Comparison of ENCODE assay signal across 10 mouse cellular contexts in the genomic region with DNA sequence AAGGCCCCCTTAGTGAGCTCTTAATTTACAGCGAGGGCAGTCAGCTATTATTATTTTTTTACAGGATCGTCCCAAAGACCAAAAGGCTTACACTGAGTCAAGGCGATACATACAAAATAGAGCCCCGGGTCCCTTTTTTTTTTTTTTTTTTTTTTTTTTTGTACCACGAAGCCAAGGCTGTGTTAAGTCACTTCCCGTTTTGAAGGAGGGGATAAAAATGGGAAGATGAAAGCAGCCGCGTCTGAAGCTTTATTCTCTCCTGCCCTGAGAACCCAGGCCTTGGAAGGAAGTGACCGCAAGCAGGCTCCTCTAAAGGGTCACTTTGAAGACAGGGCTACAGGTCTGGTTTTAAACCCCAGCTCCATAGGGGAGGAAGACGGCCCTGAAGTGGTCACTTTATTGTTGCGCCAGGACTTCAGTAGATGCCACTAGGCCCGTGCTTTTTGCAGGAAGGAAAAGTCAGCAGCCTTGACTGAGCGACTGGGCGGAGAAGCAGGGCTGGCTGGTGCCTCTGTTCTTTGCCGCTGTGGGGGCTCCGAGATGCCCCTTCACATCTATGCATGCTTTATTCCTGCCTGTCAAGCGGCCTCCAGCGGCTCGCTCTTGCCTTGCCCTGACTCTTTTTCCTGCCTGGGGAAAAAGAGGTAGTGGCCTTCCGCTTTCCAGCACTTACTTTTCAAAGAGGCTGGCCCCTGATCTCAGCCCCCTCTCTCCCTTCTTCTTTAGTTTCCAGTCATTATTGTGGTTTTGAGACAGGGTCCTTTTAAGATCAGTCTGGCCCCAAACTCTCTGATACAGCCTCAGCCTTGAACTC. TPM values are rescaled to one million over a fixed set of nuclear protein-coding genes. Genes with fewer than 3 reads are reported as not detected.
DNase-seq lines count a peak whose midpoint lies in the region; ATAC-seq and TF ChIP-seq lines count a peak whose summit lies in the region.
"Had no signal": no experiment of that assay in that cellular context is flagged by ENCODE, and none has a peak within 500 bp of the region (broad histone marks: within the 10 kb centered on the region; RNA-seq: fewer than 3 reads in every experiment).

No protein-coding gene starts in this region.

- 13% methylated on average over 20 of the region's 20 CpGs for WGBS in forebrain, embryonic 12.5 days
- WGBS in forebrain, embryonic 15.5 days: 16% methylated on average over 20 of the region's 20 CpGs
- 10% methylated on average over 20 of the region's 20 CpGs for WGBS in spleen, adult 2 months
- WGBS in limb, embryonic 12.5 days: 19% methylated on average over 20 of the region's 20 CpGs

- H3K36me3 ChIP-seq in forebrain, embryonic 12.5 days (replicated peaks): no peaks in the 10 kb centered on the region
- no peaks in the 10 kb centered on the region for H3K36me3 ChIP-seq in forebrain, embryonic 15.5 days
- H3K36me3 ChIP-seq in spleen, adult 2 months (ENCODE audit: control insufficient read depth, insufficient read depth, low read length): no peaks in the 10 kb centered on the region
- no peaks in the 10 kb centered on the region for H3K36me3 ChIP-seq in limb, embryonic 12.5 days

- H3K27me3 ChIP-seq in forebrain, embryonic 12.5 days: no peaks in the 10 kb centered on the region
- H3K27me3 ChIP-seq in forebrain, embryonic 15.5 days: no peaks in the 10 kb centered on the region
- H3K27me3 ChIP-seq in spleen, adult 2 months (ENCODE audit: control insufficient read depth, insufficient read depth, low read length): no peaks in the 10 kb centered on the region
- peaks cover 3% of the 10 kb centered on the region for H3K27me3 ChIP-seq in limb, embryonic 12.5 days

- TF ChIP-seq POLR2A in spleen, adult 2 months (IDR thresholded peaks at IDR 0.05; ENCODE audit: low read depth, low read length): no peak

- no peak for ATAC-seq in forebrain, embryonic 12.5 days (ENCODE audit: low FRiP score)
- ATAC-seq in forebrain, embryonic 15.5 days (replicated peaks): no peak
- ATAC-seq in limb, embryonic 12.5 days (ENCODE audit: insufficient number of reproducible peaks, insufficient read depth, low FRiP score, low TSS enrichment, low read depth): no peak

- TF ChIP-seq CTCF in spleen, adult 2 months (IDR thresholded peaks at IDR 0.05; ENCODE audit: extremely low read depth, insufficient read depth, insufficient read length, insufficient replicate concordance): no peak
- TF ChIP-seq CTCF in left cerebral cortex, adult 2 months (IDR thresholded peaks at IDR 0.05): no peak

- no peak overlapping the region for H3K4me3 ChIP-seq in forebrain, embryonic 12.5 days (replicated peaks)
- H3K4me3 ChIP-seq in forebrain, embryonic 15.5 days: no peak overlapping the region
- no peak overlapping the region for H3K4me3 ChIP-seq in spleen, adult 2 months (ENCODE audit: extremely low read depth, insufficient read depth, insufficient read length)
- no peak overlapping the region for H3K4me3 ChIP-seq in limb, embryonic 12.5 days (replicated peaks)
- H3K4me3 ChIP-seq in left cerebral cortex, adult 2 months: no peak overlapping the region

- H3K9me3 ChIP-seq in forebrain, embryonic 12.5 days: peaks cover 5% of the 10 kb centered on the region; the same call in 1 of the 2 replicates
- H3K9me3 ChIP-seq in forebrain, embryonic 15.5 days: no peaks in the 10 kb centered on the region
- H3K9me3 ChIP-seq in limb, embryonic 12.5 days: 0 out of 2 replicates have a peak, but pooled peaks cover 7% of the 10 kb centered on the region

- intact Hi-C loops in left cerebral cortex, adult 2 months (cut with DNase I): no loop called here

- H3K27ac ChIP-seq in forebrain, embryonic 12.5 days: no peak overlapping the region; the same call in 1 of the 2 replicates
- H3K27ac ChIP-seq in forebrain, embryonic 15.5 days (replicated peaks): no peak overlapping the region
- H3K27ac ChIP-seq in spleen, adult 2 months (ENCODE audit: insufficient read depth, low read length): peak overlapping the region; percentile 51; the same call in 1 of the 2 replicates
- H3K27ac ChIP-seq in limb, embryonic 12.5 days: no peak overlapping the region
- H3K27ac ChIP-seq in left cerebral cortex, adult 2 months: no peak overlapping the region

- no peak for DNase-seq in spleen, adult 2 months (ENCODE audit: low read depth in 1 of 2, low spot score in 2 of 2)
- no peak for DNase-seq in spleen, adult 18-20 months
- no peak for DNase-seq in urinary bladder, postnatal 36 days (ENCODE audit: low spot score in 2 of 2)
- DNase-seq in layer of hippocampus, adult 11-12 months (ENCODE audit: low spot score): no peak
- no peak for DNase-seq in left cerebral cortex, adult 2 months (ENCODE audit: extremely low spot score in 1 of 2, low spot score in 2 of 2)
- DNase-seq: cerebellum, adult 2 months; kidney, adult 11 months had no signal

- 0 out of 2 replicates have a peak, but pooled peaks cover 6% of the 10 kb centered on the region for H3K4me1 ChIP-seq in forebrain, embryonic 12.5 days
- no peaks in the 10 kb centered on the region for H3K4me1 ChIP-seq in forebrain, embryonic 15.5 days
- no peaks in the 10 kb centered on the region for H3K4me1 ChIP-seq in spleen, adult 2 months (ENCODE audit: control insufficient read depth, insufficient read depth, insufficient read length)
- no peaks in the 10 kb centered on the region for H3K4me1 ChIP-seq in limb, embryonic 12.5 days (replicated peaks)

- no peak overlapping the region for H3K9ac ChIP-seq in forebrain, embryonic 12.5 days
- H3K9ac ChIP-seq in forebrain, embryonic 15.5 days (replicated peaks): no peak overlapping the region
- no peak overlapping the region for H3K9ac ChIP-seq in limb, embryonic 12.5 days (replicated peaks)

- peak overlapping the region; percentile 29 for H3K4me2 ChIP-seq in forebrain, embryonic 12.5 days
- no peak overlapping the region for H3K4me2 ChIP-seq in forebrain, embryonic 15.5 days (replicated peaks)
- peak overlapping the region; percentile 39 for H3K4me2 ChIP-seq in limb, embryonic 12.5 days

RNA-seq across cellular contexts. Expression of a gene that starts 17.6 kb away (rescaled TPM):
- polyA plus RNA-seq in forebrain, embryonic 12.5 days (2016; fragmentation: Nextera tagmentation; extraction: Ambion mirVana): 1.5 and 1.6 TPM in 2 replicates
- polyA plus RNA-seq in forebrain, embryonic 15.5 days (2015; fragmentation: Nextera tagmentation; extraction: Ambion mirVana): 0.89 and 0.90 TPM in 2 replicates
- polyA plus RNA-seq in spleen, adult 2 months (2012; rRNA removed): 26.0 and 28.0 TPM in 2 replicates
- 0.37 and 0.43 TPM in 2 replicates for polyA plus RNA-seq in limb, embryonic 12.5 days (2016; fragmentation: Nextera tagmentation; extraction: Ambion mirVana)
- 10 to 100 TPM in 1 of 2 experiments, 1 to 10 TPM in 1; 10.0 to 11.0 TPM for total RNA-seq in left cerebral cortex, adult 2 months (2021)

RNA-seq across cellular contexts. Expression of a gene that starts 45.0 kb away (rescaled TPM):
- polyA plus RNA-seq in forebrain, embryonic 12.5 days (2016; fragmentation: Nextera tagmentation; extraction: Ambion mirVana): 59.2 and 61.8 TPM in 2 replicates
- polyA plus RNA-seq in forebrain, embryonic 15.5 days (2015; fragmentation: Nextera tagmentation; extraction: Ambion mirVana): 69.3 and 71.3 TPM in 2 replicates
- 22.3 and 22.8 TPM in 2 replicates for polyA plus RNA-seq in spleen, adult 2 months (2012; rRNA removed)
- 57.5 and 62.5 TPM in 2 replicates for polyA plus RNA-seq in limb, embryonic 12.5 days (2016; fragmentation: Nextera tagmentation; extraction: Ambion mirVana)
- total RNA-seq in left cerebral cortex, adult 2 months (2021): 100 to 1,000 TPM; 135 to 140 TPM

Comparison
In these comparisons a context has a peak if more than half of its experiments do, and no peak if none do; other contexts are left out.
1. RNA of a gene that starts 17.6 kb away (polyA plus RNA-seq): 26.0 to 28.0 TPM in spleen, adult 2 months; 1.5 to 1.6 TPM in forebrain, embryonic 12.5 days, 0.89 to 0.90 TPM in forebrain, embryonic 15.5 days and 0.37 to 0.43 TPM in limb, embryonic 12.5 days; every median in the first group is over 10 times any median in the second.